Mouse (Mus musculus): ENCODE data around the gene Tdo2. TPM values are rescaled to one million over a fixed set of nuclear protein-coding genes. Genes with fewer than 3 reads are reported as not detected.

Tdo2 gene
- not detected for total RNA-seq (2021)

DNA sequence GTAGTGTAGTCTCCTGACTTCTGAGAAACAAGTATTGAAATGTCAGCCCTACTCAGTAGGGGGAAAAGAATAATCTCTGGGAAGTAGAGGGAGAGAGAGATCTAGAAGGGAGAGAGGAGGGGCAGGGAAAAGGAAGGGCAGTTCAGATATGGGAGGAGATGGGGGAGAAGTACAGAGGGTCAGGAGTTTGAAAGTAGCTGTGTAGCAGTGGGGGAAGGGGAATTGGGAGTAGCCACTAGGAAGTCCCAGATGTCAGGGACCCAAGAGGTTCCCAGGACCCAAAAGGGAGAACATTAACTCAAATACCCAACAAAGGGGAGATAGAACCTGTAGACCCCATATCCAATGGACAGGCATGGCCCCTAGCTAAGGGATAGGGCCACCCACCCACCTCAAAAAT is at the start of gene Tdo2:
Tdo2 (minus strand) TSS at position 101 of the 400 bp plus-strand sequence.
- no peak for DNase-seq
- intact Hi-C loops (cut with DNase I): no loop called here

DNA sequence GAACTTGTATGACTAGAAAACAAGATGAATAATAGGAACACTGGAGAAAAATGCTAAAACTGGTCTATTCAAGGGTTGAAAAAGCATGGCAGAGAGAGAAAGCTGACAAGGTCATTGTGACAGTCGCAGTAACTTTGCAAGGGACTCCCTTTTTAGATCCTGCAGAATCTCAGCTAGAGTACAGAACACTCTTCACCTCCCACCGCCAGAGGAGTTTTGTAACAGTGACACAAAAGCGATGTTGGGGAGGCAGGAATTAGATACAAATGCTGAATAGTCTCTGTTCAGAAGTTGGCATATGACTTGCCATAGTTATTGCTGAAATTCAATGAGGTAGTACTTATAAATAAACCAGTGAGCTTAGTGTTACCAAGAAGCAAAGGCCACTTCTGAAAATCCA is 47.1 kb upstream of the Tdo2 start:
- intact Hi-C loops (cut with DNase I): no loop called here
- no peak for DNase-seq

DNA sequence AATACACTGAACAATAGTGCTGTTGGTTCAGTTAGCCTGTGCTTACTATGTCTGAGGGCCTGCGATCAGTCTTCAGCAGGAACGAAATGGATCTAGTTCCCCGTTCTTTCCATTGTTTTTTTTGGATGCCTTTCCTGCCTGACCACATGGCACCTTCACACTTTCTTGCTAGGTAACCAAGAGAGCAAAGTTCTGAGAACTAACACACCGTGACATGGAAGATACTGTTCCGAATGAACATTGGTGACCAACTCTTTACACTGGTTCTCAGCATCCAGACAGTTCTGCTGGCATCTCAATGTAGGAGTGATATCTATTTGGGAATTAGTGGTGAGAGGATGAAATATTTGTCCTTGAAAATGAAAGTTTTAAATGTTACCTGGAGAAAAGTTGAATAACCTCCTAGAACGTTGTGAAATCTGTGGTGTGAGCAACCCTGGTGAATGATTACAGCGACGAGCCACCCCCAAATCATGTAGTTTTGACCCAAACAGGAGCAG is 46.5 kb upstream of the Tdo2 start:
- no peak for DNase-seq
- intact Hi-C loops (cut with DNase I): no loop called here

DNA sequence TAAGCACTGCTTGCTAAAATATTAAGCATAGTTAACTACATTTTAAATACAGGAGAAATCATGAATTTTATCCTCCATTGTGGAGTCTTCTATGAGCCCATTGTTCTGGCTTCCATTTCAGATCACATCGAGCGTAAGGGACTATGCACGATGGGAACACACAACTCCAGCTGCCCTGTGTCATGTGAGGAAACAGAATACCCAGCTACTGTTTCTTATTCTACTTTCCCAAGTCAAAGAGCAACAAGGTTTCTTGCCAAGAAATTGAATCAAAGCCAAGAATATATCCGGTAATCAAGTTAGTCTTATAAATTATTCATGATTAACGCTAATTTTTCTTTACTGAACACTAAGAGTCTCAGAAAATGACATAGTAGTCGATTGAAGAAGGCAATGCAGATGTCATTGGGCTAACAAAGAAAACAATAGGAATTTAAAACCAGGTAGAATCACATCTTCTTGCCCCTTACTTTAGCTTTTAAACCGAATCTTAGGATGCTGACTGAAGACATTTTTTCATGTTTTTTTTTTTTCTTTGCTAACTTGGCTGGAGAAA is 38.2 kb upstream of the Tdo2 start:
- intact Hi-C loops (cut with DNase I): no loop called here

DNA sequence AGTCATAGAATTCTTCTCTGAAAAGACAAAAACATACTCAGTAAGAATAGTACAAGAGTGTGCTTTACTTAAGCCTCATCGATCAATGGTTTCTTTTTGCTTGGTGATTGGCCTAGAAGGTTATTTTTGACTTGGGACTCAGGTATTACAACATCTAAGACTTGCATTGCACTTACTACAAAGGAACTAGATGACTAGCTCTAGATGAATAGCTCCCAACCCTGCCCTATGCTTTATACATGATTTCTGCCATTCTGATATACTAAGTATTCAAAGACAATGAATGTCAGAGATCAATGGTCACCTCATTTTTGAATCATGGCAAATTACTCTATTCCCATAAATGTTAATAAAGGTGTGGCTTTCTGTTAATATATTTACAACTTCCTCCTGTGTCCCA is 31.0 kb upstream of the Tdo2 start:
- no peak for DNase-seq

More for the DNA sequence above, 38.2 kb upstream of the Tdo2 start:
- no peak for DNase-seq

DNA sequence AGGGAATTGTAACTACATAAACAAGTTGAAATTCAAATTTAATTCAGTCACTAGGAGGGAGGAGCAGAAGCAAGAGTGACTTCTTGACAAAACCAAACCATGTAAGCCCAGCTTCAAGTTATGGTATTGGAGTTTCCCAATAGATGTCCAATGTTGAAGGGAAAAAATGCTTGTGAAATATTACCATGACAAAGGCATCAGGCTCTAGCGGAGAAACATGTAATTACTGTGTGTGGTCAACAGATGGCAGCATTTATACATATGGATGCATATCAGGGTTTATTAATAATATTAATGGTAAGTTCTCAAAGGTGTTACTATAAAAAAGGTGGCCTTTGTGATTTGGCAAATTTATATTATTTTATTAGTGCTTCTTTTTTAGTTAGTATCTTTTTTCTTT is 20.0 kb upstream of the Tdo2 start:
- intact Hi-C loops (cut with DNase I): loop anchor here (2.0 to 5.0 kb wide), 3 partner anchors 33 to 861 kb away; no protein-coding TSS in a partner anchor
- DNase-seq: peak; percentile 32 to 54

More for the DNA sequence above, 31.0 kb upstream of the Tdo2 start:
- intact Hi-C loops (cut with DNase I): no loop called here

DNA sequence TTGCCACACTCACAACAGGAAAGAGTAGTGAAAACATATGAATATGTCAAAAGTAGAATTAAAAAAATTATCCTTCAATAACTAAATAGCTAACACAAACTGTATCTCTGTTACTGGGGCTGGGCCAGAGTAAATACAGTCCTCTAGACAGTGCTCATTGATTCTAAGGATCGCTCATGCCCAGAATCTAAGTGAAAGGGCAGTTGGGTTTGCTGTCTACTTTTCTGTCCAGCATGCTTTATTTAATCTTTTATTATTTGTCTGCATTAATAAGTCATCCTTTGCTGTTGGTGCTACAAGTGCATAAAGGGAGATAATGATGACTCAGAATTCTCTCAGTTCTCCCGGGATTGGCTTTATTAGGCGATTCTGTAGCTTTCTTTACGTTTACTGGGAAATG is 19.4 kb upstream of the Tdo2 start:
- intact Hi-C loops (cut with DNase I): loop anchor here (5.0 kb wide), 2 partner anchors 357 to 862 kb away; no protein-coding TSS in a partner anchor
- DNase-seq: no peak

DNA sequence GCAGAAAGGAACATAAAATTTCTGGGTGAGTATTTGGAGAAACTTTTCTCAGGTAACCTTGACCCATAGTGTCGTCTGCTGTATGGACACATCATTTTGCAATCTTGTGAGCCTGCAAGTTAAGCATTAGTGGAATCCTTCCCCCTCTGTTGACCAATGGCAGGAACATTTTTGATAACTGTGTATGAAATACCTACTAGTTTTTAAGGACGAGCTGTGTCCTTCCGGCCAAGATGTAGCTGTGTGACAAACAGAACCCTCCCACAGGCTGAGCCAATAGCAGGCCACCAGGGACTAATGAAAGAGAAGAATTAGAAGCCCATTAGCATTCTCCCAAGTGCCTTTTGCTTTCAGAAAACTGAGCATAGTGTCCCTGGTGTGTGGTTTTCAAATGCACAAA is 14.5 kb upstream of the Tdo2 start:
- DNase-seq: no peak
- intact Hi-C loops (cut with DNase I): no loop called here

DNA sequence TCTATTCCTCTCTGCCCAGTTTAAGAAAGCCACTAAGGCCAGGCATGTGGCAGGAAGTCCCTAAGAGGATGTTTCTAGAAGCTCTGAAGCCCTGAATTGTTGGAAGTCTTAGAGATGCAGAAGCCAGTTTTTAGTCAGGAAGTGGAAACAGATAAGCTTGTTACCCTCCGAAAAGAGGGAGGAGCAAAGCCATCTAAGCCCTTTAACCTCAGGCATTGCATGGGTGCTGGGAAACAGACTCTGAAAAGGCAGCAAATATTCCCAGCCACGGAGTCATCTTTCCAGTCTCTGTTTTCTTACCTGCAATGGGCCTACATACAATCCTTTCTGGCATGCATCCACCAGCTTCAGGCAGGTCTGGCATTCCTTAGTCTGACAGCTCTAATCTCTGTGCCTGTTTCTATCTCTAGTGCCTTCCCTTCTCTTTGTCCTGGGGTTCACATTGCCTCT is 13.7 kb upstream of the Tdo2 start:
- intact Hi-C loops (cut with DNase I): no loop called here
- DNase-seq: peak; percentile 6 to 7

DNA sequence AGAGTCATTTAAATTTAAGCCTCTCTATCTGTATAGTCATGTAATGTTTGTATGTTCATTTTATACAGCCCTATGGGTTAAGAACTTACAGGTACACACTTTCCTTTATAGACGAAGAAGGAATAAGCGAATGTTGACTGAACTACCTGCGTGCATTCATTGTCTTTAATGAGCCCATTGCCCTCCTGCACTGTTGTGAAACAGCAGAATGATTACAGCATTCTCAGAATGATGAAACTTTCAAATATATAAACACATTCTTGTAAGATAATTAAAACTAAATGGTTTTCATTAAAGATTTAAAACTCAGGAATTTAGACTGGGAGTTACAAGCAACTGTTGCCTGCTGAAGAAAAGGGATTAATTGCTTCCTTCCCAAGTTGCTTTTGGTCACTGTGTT is 11.6 kb upstream of the Tdo2 start:
- intact Hi-C loops (cut with DNase I): no loop called here
- DNase-seq: no peak

DNA sequence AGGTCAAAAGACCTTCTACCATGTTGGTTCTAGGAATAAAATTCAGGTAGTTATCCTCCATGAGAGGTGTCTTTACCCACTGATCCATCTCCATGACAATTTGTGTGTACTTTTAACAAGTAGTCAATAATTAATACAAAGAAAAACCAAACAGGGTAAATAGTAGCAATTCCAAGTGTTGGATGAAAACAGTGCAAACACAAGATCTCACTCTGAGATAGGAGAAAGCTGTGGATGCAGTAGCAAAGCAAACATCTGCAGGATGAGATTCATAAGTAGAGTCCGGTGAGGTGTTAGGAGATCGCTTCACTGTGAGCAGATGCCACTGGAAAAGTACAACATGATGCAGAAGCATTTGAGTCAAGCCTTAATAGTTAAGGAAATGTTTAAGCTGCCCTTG is 10.1 kb upstream of the Tdo2 start:
- no peak for DNase-seq
- intact Hi-C loops (cut with DNase I): no loop called here

DNA sequence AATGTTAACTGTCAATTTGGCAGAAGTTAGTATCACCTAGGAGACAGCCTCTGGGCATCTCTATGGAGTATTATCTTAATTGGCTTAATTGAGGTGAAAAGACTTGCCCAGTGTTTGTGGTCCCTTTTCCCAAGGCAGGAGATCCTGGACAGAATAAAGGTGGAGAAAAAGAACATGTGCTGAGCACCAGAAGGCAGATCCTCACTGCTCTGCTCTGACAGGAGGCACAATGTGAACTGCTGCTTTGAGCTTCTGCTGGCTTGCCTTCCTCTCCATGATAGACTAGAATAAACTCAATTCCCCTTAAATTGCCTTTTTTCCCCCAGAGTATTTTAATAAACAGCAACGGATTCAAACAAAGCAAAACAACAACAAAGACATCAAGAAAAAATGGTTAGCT is 9.1 kb upstream of the Tdo2 start:
- no peak for DNase-seq
- intact Hi-C loops (cut with DNase I): no loop called here

DNA sequence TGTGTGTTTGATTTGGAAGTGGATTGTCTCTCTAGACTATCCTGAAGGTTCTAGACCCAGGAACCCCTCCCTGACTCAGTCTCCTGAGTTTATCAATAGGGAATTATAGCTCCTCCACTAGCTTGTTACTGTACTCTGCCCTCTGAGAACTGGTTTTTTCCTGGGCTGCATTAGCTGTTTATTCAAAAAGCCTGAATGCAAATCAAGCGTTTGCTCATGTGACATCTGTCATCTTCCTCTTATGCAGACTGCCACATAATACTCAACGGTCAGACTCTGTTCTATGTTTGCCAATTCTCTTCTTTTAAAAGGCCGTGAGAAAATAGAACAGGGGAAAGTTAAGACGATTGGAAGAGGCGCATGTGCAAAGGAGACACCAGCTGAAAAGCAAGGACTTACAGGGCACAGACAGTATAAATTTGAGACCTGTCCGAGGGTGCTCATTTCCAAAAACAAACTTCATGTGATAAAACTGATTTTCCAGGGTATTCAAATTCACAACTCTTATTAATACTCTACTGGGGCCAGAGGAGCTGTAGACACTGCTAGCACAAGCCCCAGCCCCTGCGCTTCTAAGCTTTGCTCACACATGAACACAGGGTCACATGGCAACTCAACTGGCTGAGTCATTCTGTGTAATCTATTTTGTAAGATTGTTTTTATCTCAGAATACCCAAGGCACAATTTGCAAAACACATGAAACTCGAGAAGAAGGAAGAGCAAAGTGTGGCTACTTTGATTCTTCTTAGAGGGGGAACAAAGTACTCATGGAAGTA is 7.3 kb upstream of the Tdo2 start:
- no peak for DNase-seq
- intact Hi-C loops (cut with DNase I): no loop called here

DNA sequence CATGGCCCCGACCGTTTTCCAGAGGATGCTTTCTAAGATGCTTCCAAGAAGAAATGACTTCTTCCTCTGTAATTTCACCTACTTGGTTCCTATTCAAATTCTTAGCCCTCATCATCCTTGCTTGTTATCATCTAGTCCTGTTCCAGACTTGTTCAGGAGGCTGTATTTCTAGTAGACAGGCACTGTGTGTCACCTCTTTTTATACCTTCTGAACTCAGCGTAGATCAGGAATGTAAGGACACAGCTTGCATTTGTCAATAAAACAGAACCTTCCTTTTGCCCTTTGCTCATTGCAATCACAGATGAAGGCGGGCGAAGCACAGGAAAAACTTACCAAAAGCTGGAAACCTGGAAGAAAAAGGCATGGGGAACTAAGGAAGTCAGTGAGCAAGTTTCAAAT is 6.0 kb upstream of the Tdo2 start, which contains the start of gene Asic5:
Asic5 (plus strand) TSS at position 301 of the 400 bp plus-strand sequence.
- intact Hi-C loops (cut with DNase I): no loop called here
- DNase-seq: no peak

DNA sequence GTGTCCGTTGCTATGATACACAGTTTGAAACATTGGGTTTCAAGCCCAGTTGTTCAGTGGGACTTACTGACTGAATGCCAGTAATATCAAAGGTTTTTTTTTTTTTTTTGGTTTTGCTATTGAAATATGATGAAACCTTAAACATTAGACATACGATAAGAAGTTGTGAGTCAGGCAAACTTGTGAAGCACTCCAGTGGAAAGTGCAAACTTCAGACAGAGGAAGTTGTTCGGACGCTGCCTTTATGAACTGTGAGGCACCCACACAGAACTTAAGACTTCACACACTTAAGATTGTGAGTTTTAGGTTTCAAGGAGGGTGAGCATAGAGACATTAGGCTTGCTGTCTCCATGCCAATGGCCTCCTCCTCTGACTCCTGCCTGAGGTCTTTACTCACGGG is 5.6 kb upstream of the Tdo2 start:
- intact Hi-C loops (cut with DNase I): no loop called here

DNA sequence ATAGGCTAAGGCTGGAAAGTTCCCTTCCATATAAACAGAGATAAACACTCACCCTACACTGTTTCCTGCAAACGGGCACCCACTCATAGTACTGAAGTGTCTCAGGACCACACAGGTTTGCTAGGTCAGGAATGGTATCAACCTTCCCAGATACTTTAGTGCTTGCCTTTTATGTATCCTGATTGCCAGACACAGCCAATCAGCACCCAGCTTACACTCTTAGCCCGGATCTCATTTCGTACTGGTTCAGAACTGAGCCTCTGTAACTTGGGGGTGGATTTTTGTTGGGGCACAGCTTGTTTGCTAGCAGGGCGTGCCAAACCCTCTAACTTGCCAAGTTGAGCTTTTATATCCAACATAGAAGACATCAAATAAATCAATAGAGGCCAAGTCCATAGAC is 395 bp downstream of the Tdo2 start:
- DNase-seq: no peak
- intact Hi-C loops (cut with DNase I): no loop called here

More for the DNA sequence above, 5.6 kb upstream of the Tdo2 start:
- no peak for DNase-seq

DNA sequence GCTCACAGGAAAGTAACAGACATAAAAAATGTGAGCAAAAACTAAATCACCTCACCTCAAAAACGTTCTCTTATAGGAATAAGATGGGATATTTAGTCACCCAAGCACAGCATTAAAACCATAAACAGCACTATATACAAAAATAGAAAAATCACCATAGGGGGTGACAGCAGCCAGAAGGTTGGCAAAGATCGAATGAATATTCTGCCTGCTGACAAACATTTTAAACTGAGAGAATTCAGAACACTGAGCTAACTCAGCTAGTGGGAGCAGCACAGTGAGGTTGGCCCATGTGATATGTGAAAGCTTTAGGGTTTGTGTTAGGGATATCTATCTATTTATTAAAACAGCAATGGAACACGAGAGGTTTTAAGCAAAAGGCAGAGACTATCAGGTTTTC is 11.4 kb downstream of the Tdo2 start:
- intact Hi-C loops (cut with DNase I): no loop called here
- DNase-seq: no peak

DNA sequence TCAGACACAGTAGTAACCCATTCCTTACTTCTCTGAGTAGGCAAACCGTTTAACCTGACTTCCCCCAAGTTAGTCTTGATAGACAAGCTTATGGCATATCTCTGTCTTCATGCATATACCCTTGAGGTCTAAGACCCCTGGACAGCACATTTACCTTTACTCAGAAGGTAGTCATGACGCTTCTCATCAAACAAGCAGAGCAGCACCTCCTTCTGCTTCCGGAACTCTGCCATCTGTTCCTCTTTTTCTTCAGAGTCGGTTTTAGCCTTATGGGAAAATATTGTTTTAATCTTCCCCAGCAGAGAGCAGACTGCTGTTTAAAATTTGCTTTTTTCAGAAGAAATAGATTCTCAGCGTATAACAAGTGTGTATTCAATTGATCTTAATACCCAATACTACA is 12.2 kb downstream of the Tdo2 start:
- intact Hi-C loops (cut with DNase I): no loop called here
- no peak for DNase-seq

DNA sequence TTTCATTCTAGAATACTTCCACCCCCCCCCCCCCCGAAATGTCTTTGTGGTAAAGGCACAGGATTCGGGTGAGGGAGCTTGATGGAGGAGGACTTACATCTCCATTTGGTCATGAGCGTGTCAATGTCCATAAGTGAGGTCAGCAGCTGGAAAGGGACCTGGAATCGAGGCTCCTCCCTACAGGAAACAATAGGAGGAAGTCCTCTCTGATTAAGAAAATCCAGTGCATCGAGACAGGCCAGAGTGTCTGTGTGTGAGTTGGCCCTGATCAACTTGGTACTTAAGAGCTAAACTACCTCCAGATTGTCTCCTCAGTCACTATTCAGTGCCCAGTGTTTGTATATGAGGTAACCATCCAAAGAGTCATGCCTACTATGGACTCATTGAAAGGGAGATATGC is 14.7 kb downstream of the Tdo2 start:
- intact Hi-C loops (cut with DNase I): no loop called here
- DNase-seq: no peak

DNA sequence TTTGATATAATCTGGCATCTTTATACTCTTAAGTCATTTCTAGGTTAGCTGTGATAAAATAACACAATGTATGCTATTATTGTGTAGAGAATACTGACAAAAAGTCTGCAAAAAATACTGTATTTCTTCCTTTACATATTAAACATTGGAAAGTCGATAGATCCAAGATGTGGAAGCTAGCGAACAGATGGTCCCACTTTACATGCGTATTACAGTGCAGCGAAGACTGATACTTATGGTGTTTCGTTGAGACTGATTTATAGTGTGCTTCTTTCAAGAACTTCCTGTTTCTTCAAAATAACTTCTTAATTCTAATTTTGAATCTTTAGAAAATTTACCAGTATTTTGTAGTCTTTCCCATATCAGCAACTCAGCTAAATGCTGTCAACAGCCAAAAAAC is 18.5 kb downstream of the Tdo2 start:
- intact Hi-C loops (cut with DNase I): no loop called here
- DNase-seq: no peak

DNA sequence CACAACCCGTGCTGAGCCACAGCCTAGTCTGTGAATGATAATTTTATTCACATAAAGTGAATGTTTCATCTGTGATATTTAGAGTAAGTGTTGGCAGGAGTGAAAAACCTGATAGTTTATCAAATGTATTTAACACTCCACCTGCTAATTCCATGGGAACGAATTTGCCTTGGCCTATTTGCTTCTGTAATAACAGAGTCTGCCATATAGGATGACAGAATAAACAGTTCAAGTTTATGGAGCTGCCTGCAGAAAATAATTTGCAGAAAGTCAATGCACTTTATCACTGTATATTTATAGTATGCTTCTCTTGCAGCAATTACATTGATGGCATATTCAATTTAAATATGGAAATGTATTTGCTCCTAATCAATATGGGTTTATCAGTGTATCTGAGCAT is 24.2 kb downstream of the Tdo2 start:
- intact Hi-C loops (cut with DNase I): no loop called here
- no peak for DNase-seq

DNA sequence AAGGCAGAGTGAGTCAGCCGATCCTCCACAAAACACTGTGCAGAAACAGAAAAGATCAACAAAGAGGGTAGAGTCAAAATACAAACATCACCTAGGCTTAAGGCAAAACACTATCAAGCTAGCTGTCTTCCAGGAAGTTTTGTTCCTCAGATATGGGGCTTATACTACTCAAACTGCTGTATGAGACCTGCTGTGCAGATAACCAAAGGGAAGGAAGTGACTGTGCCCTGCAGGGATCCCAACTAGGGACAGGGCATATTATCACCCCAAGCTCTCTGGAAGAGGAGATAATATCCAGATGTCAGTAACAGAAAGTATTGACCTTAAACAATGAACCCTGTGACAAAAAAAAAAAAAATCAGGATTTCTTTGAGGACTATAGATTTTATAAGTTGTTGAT is 27.0 kb downstream of the Tdo2 start:
- intact Hi-C loops (cut with DNase I): no loop called here
- no peak for DNase-seq

Data from heart, postnatal 10 days (tissue).